Mouse (Mus musculus) left cerebral cortex, postnatal 4 days (tissue): ENCODE measurements around the gene 6030458C11Rik. TPM values are rescaled to one million over a fixed set of nuclear protein-coding genes. Genes with fewer than 3 reads are reported as not detected.

Experiments
- DNase-seq: peaks from one replicate; pipeline ENCODE4 v3.0.0-alpha.2; 2022
- intact Hi-C: fragments of 180-260 bp; cut with DNase I; formaldehyde crosslinking; loops from one replicate; pipeline ENCODE4 v1.15.1; 2025
- total RNA-seq, 2 experiments: library from RNA; stranded (reverse); gene quantifications; 2 replicates each; pipeline ENCODE4 v1.2.3; 2021

The 6030458C11Rik gene
- total RNA-seq, result 10 to 100 TPM; 26.8 to 29.0 TPM

- intact Hi-C loops, result loop anchor here (10.0 kb wide), 1 partner anchor 840 kb away; no protein-coding TSS in a partner anchor
- peak; percentile 97 for DNase-seq
Measured at GRCm38 (mm10) chr15:12824197-12824952, at the start of gene 6030458C11Rik, which contains the start of gene Drosha. Gene 6030458C11Rik, minus strand, starts transcription at chr15:12824649. Gene Drosha, plus strand, starts transcription at chr15:12824815.

DNA sequence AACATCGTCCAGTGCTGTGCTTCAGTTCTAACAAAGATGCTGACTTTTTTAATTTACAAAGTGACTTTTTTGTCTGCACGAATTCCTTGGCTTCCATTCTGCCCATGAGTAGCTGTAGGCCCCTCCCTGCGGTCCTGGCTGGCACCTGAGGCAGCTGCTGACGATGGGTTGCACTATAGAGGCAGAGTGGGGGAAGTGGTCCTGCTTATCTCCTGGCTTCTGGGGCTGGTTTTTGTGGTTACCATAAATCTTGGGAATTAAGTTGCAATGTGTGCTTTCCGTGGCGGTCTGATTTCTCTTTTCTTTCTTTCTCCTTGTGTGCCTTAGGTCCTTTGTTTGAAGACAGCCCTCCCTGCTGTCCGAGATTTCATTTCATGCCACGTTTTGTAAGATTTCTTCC is 42.8 kb upstream of the 6030458C11Rik start:
- DNase-seq, result no peak
- intact Hi-C loops, result no loop called here

DNA sequence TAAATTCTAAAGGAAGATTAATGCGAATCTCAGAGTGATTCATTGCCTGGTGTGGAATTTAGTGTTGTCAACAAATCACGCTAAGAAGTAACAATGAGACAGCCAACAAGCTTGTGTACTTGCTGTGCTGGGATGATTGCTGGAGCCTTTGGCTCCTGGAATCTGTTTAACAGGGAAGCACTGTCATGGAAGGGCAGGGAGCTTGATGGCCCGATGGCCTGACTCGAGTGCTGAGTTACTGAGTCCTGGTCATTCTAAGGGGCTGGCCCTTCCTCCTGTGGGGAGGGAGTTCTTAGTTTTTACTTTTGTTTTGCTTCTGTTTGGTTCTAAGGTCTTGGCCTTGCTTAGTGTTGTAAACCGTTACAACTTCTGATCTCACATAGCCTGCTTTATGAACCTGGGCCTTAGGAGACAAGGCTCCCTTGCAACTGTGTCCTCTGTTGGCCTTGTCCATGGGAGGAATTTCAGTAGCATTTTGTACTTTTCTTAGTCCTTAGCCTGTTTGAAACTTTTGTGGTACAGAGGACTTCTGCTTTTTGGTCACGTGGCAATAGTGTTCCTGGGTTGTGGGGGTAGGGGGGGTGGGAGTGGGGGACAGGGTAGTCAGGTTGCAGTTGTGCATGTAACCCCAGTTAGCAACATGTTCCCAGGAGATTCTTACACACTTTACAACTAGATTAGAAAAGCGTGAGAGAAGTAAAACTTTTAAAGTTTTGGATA is 41.3 kb upstream of the 6030458C11Rik start:
- intact Hi-C loops, result no loop called here
- DNase-seq, result no peak

- no peak for DNase-seq
- intact Hi-C loops, result loop anchor here (5.0 kb wide), 1 partner anchor 1189 kb away; no protein-coding TSS in a partner anchor
Measured at GRCm38 (mm10) chr15:12863669-12864068, 39.2 kb upstream of the 6030458C11Rik start.

DNA sequence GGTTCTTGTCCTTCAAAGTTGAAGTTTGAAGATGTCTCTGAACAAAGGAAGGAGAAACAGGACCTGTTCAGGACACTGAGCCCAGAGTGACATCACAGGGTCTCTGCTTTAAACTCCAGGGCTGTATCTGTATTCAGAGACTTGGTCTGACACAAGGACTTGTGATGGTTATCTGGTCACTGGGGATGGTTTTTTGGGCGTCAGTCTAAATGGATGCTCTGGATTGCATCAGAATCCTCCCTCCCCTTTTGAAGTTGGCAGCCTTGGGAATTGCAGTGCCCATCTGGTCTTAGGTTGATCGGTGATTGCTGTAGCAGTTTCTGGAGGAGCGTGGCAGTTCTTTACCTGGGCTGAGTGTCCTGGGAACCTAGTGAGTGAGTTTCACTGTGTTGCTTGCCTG is 37.6 kb upstream of the 6030458C11Rik start:
- no peak for DNase-seq
- intact Hi-C loops, result loop anchor here (5.0 kb wide), 1 partner anchor 1190 kb away; no protein-coding TSS in a partner anchor

- no peak for DNase-seq
- intact Hi-C loops, result no loop called here
Measured at GRCm38 (mm10) chr15:12858645-12859044, 34.2 kb upstream of the 6030458C11Rik start.

DNA sequence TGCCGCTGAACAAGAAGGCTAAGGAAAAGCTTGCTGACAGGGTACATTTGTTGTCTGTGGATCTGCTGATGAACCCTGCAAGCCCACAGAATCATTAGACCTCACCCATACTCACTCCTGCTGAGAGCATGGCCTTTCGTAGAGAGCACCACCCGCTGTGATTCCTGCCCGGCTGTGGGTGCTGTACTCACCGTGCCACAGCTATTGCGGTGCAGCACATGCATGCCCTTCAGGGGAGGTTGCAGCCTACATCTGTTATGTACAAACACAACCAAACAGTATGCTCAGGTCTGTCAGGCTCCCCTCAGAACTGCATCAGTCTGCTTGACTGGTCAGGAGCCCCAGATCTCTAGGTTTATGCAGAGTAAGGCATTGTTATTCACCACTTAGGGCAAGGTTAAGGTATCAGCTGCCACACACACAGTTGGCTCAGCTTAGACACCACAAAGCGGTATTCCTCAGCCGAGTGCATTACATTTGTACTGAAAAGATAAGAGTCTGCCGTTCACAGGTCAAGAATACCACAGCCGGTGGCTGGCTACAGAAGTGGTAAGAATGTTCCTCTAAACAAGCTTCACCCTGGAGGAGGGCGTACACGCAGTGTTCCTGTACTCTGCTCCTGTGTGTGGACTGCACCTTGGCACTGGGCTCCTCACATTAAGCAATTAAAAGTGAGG is 33.5 kb upstream of the 6030458C11Rik start:
- intact Hi-C loops, result no loop called here

DNA sequence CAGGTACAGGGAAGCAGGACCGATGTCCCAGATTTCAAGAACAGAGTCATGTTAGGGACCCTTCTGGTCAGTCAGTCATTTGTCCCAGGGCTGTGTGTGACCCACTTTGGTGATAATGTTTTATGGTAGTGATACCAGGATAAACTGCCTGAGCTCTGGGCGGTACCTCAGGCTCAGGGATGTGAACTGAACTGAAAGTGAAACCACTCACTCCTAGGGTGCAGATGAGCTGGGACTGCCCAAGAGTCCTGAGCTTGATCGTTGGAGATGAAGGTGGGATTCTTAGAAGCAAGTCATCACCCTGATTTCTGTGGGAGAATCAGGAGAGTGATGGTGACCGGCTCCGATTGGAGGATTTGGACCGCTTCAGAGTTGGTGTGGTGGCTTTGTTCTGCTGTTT is 32.3 kb upstream of the 6030458C11Rik start:
- DNase-seq, result no peak
- intact Hi-C loops, result no loop called here

More for the DNA sequence above, 33.5 kb upstream of the 6030458C11Rik start:
- DNase-seq, result no peak

DNA sequence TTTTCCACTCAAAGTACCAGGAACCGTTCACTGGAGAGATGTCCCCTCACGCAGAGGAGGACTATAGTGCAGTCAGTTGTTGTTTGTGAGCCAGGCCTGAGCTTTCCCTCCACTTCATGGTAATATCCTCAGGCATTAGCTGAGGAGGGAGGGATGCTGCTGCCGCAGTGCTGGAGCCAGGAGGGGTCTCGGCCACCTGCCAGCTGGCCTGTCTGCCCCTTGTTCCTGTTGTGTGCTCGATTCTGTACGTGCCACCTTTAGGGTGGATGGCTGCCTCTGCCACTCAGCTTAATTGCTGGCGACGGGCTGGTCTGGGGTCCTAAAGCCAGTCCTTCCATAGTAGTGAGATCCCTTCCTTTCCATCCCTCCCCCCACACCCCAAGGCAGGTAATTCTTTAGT is 29.0 kb upstream of the 6030458C11Rik start:
- intact Hi-C loops, result no loop called here
- peak; percentile 65 for DNase-seq

DNA sequence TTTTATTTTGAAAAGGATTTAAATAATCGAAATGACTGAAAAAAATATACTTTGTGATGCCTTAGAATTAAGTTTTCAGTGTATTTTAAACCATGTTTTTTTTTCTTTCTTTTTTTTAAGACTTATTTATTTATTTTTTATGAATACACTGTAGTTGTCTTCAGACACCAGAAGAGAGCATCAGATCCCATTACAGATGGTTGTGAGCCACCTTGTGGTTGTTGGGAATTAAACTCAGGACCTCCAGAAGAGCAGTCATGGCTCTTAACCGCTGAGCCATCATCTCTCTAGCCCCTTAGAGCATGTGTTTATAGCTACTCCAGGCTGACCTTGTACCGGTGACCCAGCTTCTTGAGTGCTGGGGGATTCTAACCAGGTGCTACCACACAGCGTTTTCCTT is 24.9 kb upstream of the 6030458C11Rik start:
- DNase-seq, result no peak
- intact Hi-C loops, result no loop called here

DNA sequence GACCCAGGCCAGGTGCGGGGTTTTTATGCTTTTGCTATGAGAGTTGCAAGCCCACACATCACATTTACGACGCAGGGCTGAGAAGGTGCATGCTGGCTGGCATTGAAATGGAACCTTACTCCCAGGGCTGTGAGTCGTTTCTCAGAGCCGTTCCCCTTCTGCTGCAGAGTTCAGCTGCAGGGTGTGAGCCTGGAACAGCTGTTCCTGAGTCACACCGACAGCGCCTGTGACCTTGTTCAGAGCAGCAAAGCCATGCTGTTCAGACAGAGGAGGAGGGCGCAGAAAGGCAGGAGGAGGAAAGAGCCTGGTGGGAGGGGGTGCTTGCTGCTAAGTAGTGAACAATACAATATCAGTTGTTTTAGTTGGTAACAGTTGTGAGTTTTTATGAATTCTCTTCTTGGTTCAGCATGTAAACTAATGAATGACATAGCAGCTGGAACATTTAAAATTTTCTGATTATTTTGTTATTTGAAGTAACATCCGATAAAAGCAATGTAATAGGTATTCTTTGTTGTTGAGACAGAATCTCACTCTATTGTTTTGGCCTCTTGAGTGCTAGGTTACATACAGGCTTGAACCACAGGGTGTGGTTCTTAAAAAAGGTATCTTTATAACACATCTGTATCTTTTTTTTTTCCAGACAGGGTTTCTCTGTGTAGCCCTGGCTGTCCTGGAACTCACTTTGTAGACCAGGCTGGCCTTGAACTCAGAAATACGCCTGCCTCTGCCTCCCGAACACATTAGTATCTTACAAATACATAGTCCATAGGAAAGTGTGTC is 23.9 kb upstream of the 6030458C11Rik start:
- intact Hi-C loops, result no loop called here
- DNase-seq, result no peak

DNA sequence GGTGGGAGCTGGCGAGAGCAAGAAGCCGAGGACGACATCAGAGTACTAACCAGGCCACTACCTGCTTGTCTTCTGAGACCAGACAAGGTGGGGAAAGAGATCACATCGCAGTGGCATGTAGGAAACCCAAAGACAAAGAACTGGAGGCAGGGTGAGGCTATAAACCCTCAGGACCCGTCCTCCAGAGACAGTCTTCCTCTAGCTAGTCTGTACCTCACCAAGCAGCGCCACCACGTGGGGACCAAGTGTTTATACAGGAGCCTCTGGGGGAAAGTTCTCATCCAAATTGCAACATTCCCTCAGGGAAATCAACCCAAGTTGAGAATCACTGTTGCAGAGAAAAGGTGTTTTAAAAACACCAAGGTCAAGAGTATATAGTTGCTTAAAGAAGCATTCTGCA is 18.4 kb upstream of the 6030458C11Rik start:
- DNase-seq, result no peak
- intact Hi-C loops, result no loop called here

- intact Hi-C loops, result no loop called here
- DNase-seq, result no peak
Measured at GRCm38 (mm10) chr15:12840737-12841136, 16.3 kb upstream of the 6030458C11Rik start.

DNA sequence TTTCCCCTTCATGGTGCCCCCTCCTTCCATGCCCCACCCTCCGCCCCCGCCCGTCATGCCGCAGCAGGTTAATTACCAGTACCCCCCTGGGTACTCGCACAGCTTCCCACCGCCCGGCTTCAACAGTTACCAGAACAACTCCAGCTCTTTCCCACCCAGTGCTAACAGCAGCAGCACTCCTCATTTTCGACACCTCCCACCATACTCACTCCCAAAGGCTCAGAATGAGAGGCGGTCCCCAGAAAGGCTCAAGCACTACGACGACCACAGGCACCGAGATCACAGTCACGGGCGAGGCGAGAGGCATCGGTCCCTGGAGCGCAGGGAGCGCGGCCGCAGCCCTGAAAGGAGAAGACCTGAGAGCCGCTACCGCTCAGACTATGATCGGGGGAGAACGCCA is 9.8 kb upstream of the 6030458C11Rik start:
- intact Hi-C loops, result no loop called here
- no peak for DNase-seq

- intact Hi-C loops, result no loop called here
- no peak for DNase-seq
Measured at GRCm38 (mm10) chr15:12833385-12833784, 8.9 kb upstream of the 6030458C11Rik start.

DNA sequence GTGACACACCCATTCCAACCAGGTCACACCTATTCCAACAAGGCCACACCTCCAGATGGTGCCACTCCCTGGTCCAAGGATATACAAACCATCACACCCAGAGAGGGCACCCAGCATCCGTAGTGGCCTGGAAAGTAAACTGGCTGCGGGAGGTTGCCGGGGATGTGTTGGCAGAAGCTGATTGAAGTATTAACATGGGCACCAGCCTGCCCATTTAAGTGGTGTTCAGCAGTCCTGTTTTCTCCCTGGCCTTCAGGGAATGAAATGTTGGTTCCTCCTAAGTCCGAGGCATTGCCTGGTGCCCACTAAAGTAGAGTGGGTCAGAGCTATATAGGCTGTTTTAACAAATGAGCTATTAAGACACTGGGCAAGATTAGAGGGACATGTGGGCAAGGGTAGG is 8.2 kb upstream of the 6030458C11Rik start:
- no peak for DNase-seq
- intact Hi-C loops, result no loop called here

- intact Hi-C loops, result loop anchor here (10.0 kb wide), 1 partner anchor 845 kb away; no protein-coding TSS in a partner anchor
- DNase-seq, result no peak
Measured at GRCm38 (mm10) chr15:12829878-12830277, 5.4 kb upstream of the 6030458C11Rik start.

DNA sequence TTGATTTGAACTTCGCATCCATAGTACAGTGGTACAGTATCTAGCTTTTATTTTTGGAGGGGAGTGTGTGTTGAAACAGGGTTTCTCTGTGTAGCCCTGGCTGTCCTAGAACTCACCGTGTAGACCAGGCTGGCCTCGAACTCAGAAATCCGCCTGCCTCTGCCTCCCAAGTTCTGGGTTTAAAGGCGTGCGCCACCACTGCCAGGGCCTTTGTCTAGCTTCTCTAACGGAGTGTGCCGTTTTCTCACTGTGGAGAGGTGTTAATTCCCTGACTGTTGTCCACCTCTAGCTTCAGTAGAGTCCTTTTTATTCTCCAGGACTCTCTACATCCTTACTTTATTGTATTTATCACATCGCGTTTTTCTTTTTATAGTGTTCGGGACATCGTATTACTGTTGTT is 959 bp upstream of the 6030458C11Rik start:
- intact Hi-C loops, result loop anchor here (10.0 kb wide), 1 partner anchor 841 kb away; no protein-coding TSS in a partner anchor
- DNase-seq, result no peak

- no peak for DNase-seq
- intact Hi-C loops, result loop anchor here (10.0 kb wide), 1 partner anchor 840 kb away; no protein-coding TSS in a partner anchor
Measured at GRCm38 (mm10) chr15:12824965-12825364, 516 bp upstream of the 6030458C11Rik start.

DNA sequence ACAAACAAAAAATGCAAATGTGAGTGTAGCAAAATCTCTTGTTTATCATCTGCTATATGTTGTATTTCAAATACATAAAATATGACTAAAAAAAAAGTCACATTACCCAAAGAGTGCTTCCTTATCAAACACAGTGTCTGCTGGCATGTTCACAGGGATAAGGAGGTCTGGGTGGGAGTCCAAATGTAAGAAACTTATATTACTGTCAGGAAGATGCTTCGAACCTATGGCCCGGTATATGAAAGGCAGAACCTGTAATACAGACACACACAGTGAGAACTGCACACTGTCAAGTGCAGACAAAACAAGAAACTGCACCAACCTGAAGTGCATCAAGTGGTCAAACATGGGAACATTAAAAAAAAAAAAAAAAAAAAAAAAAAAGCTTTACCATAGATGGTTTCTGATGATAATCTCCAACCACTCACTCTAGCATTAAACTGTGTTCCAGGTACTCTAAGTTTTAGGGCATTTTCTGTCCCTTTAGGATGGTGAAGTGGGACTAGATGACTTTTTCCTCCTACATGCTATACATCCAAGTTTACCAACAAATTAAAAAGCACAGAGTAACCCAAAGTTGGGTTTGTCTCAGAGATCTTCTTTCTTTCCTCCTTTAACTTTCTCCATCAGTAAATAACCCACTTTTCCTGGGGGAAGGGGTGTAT is 862 bp downstream of the 6030458C11Rik start:
- intact Hi-C loops, result loop anchor here (10.0 kb wide), 1 partner anchor 839 kb away; no protein-coding TSS in a partner anchor
- no peak for DNase-seq
